Mouse (Mus musculus) gastrocnemius, postnatal 36 days (tissue): ENCODE measurements around the gene Pex11b. TPM values are rescaled to one million over a fixed set of nuclear protein-coding genes. Genes with fewer than 3 reads are reported as not detected.

ENCODE experiments used
- DNase-seq, 2 experiments: peaks; one replicate each; pipeline ENCODE4 v3.0.0; 2022
- intact Hi-C: fragments of 180-260 bp; cut with DNase I; formaldehyde crosslinking; loops from one replicate; pipeline ENCODE4 v1.15.1; 2025
- long read RNA-seq, 2 experiments: library from polyadenylated mRNA; stranded (forward); transcript quantifications; one replicate each; pipeline ENCODE4 v2.0.0; 2021
- total RNA-seq, 2 experiments: library from RNA; stranded (reverse); gene quantifications; 2 replicates each; pipeline ENCODE4 v1.2.3; 2021

Pex11b gene
- 10 to 100 TPM; 20.0 to 25.5 TPM for total RNA-seq
- long read RNA-seq, experiment 1, transcript Pex11b-206 (4 exons, 1,017 nt), result minor isoform, 5 of 44 reads
- long read RNA-seq, experiment 1, transcript Pex11b-202 (4 exons, 2,424 nt), result major isoform, 16 of 44 reads
- long read RNA-seq, experiment 1, transcript Pex11b-201 (5 exons, 1,122 nt), result minor isoform, 13 of 44 reads
- long read RNA-seq, experiment 1, partial matches to known transcripts, result 6 of 44 reads
- long read RNA-seq, experiment 1, other reads (novel, unspliced or antisense), result 2 of 44 reads
- long read RNA-seq, experiment 2, transcript Pex11b-201 (5 exons, 1,122 nt), result minor isoform, 16 of 65 reads
- long read RNA-seq, experiment 2, transcript Pex11b-202 (4 exons, 2,424 nt), result major isoform, 23 of 65 reads
- long read RNA-seq, experiment 2, partial matches to known transcripts, result 17 of 65 reads
- long read RNA-seq, experiment 2, other reads (novel, unspliced or antisense), result 6 of 65 reads

DNA sequence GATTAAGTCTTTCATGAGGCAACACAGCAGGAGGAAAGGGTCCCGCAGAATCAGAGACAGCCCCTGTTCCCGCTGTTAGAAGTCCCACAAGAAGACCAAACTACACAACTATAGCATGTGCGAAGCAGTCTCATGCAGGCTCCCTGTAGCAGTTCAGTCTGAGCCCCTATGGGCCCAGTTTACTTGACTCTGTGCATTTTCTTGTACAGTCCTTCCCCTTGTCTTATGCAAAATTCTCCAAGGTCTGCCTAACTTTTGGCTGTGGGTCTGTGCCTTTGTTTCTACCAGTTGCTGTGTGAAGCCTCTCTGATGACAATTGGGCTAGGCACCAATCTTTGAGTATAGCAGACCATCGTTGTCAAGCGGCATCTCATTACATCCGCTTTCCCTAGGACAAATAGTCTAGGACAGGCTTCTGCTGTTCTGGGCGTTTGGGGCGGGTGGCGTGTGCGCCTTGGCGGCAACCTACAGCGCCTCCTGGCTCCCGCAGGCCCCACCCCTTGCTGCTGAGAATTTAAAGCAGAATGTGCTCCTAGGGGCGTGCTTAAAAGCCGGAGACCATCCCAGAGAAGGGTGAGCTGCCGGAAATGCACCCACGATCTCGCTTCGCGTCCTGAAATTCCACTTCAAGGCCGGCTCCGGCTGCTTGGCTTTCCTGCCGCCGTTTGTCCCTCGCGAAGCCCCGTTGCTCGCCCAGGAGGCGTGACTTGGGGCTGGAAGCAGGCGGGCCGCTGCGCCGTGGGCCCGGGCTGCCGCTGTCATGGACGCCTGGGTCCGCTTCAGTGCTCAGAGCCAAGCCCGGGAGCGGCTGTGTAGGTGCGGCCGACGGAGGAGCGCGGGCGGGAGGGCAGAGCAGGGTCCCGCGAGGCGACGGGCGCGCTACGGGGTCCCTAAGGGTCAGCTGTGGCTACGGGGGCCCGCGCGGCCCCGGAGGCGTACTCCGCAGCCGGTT is at the start of gene Pex11b, which contains the start of gene Gm42957:
Gene Pex11b (plus strand): TSS at position 449 of the 952 bp plus-strand sequence.
Gene Gm42957 (plus strand): TSS at position 547 of the 952 bp plus-strand sequence.
- peak; percentile 81 to 84 for DNase-seq
- intact Hi-C loops, result loop anchor here (5.0 kb wide), 2 partner anchors 38 to 53 kb away; partner anchors contain the start of gene Ankrd34a

DNA sequence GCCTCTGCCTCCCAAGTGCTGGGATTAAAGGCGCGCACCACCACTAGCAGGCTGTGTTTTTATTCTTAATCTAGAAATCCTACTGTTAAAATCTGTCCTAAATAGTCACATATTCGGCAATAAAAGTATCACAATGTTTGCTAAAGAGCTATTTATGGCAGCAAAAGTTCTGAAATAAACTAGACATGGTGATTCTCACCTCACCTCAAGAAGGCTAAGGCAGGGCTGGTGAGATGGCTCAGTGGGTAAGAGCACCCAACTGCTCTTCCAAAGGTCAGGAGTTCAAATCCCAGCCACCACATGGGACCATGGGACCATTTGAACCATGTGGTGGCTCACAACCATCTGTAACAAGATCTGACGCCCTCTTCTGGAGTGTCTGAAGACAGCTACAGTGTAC is 44.5 kb upstream of the Pex11b start:
- intact Hi-C loops, result no loop called here

DNA sequence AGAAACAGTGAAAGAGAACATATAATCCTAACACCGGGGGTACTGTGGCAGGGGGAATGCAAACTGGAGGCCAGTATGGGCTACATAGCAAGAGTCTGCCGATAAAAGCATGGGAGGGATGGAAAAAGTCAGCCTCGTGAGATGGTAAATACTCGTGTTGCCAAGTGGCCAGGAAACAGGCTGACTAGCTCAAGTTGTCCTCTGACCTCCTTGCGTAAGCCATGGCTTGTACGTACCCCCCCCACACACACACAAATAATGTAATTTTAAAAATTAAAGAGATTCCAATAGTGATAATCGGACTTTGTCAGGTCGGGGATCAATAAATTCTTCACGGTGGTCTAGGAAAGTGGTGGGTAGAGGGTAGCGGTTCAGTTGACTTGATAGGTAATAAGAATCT is 41.8 kb upstream of the Pex11b start:
- intact Hi-C loops, result no loop called here
- DNase-seq, result no peak

More for the DNA sequence above, 44.5 kb upstream of the Pex11b start:
- no peak for DNase-seq

DNA sequence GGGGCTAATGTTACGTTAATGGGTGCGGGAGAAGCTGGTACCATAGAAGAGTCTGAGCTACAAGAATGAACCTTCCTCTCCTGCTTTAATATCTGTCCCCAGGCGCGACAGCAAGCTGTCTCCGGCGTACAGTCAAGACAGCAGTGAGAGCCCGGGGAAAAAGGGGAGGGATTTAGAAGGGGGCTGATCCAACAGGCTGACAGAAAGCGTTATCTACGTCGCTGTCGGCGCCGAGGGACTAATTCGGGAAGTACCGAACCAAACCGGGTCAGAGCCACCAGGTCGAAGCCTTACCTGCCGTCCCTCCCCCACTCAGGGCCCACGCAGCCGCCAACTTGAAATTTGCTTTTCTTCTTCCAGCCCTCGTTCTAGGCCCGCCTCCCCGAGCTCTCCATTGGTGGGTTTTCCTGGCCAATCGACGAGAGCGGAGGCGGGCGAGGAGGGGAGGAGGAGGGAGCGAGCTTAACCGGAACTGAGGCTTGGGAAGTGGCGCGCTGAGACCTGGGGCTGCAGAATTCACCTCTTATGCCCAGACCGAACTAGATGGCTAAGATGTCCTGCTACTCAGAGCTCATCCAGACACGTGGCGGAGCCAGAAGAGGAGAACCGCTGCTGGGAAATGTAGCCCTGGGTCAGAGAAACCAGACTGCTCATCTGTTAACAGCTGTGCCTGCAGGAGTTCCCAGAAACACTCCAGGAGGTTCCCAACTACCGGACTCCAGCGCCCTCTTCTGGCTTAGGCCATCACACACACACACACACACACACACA is 41.2 kb upstream of the Pex11b start, which contains the start of gene Polr3gl:
Gene Polr3gl (minus strand): TSS at position 392 of the 771 bp plus-strand sequence.
- DNase-seq, result peak; percentile 90 to 92
- intact Hi-C loops, result no loop called here

DNA sequence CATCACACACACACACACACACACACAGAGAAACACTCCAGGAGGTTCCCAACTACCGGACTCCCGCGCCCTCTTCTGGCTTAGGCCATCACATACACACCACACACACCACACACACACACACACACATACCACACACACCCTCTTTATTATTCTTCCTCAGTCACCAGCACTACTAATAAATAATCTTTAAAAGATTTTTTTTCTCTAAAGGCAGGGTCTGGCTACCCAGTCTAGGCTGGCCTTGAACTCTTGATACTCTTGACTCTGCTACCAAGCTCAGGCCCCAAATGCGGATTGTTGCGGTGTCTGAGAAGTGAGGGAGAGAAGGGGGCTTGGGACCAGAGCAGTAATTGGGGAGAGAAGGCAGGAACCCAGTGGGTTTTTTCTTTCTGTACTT is 40.3 kb upstream of the Pex11b start:
- no peak for DNase-seq
- intact Hi-C loops, result loop anchor here (5.0 kb wide), 1 partner anchor 42 kb away; the partner anchor contains the start of genes Gm42957 and Pex11b

DNA sequence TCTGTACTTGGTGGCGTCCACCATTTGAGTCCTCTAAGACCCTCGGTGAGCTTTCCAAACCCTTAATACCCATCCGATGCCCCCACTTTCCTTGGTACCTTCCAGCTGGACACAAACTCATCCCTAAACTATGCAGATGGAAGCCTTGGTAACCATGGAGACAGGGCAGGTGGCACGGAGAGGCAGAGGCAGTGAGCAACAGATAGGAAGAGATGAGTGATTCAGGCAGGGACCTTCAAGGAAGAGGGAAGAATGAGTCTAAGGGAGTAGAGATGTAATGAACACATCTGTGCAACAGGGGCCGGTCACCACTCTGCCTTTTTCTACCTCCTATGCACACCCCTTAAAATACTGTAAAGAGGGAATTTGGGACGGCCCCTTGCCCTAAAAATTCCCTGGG is 39.5 kb upstream of the Pex11b start:
- no peak for DNase-seq
- intact Hi-C loops, result loop anchor here (5.0 kb wide), 1 partner anchor 42 kb away; the partner anchor contains the start of genes Gm42957 and Pex11b

DNA sequence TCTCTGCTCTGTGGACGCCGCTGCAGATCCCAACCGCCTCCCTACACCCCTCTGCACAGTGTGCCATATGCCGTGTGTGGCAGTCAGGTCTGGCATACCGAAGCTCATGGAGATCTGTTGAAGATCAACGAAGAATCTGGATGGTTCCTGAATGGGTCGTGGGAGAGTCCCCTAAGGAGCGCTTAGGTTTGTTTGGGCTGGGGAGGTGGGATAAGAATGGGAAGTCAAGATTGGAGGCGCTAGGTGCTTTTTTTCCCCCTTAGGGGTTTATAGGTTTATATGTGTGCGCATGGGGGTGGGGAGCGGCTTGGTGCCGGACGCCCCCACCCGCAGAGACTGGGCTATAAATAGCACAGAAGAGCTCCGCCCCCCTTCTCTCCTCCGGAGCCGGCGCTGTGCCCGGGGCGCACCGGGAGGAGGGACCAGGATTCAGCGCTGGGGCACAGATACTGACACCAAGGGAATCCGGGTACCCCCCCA is 38.9 kb upstream of the Pex11b start, which contains the start of gene Ankrd34a:
Gene Ankrd34a (plus strand): TSS at position 409 of the 480 bp plus-strand sequence.
- DNase-seq, result peak in 1 of 2 experiments; percentile 43
- intact Hi-C loops, result loop anchor here (5.0 kb wide), 1 partner anchor 41 kb away; the partner anchor contains the start of genes Gm42957 and Pex11b

DNA sequence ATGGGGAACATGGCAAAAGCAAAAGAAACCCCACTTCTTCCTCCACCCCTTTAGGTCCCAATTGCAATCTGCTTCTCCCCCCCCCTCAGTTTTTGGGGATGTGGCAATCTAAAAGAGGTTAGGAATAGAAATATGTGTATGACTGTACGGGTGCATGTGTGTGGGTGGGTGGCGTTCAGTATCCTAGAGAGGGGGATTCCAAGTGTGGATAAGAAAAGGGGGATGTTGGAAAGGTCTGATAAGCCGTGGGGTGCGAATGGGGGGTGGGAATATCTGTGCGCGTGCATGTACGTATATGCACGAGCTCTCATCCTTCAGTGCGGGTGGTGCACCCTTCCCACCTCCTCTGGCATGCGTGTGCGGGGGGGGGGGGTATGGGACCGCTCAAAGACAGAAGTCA is 38.3 kb upstream of the Pex11b start:
- no peak for DNase-seq

DNA sequence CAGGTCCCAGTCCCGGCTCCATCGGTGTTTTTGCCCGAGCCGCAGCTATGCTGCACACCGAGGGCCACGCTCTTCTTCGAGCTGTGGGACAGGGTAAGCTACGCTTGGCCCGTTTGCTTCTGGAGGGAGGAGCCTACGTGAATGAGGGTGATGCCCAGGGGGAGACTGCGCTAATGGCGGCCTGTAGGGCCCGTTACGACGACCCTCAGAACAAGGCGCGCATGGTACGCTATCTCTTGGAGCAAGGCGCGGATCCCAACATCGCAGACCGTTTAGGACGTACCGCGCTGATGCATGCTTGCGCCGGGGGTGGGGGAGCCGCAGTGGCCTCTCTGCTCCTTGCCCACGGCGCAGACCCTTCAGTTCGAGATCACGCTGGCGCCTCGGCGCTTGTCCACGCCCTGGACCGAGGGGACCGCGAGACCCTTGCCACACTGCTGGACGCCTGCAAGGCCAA is 37.7 kb upstream of the Pex11b start:
- intact Hi-C loops, result loop anchor here (5.0 kb wide), 1 partner anchor 40 kb away; the partner anchor contains the start of genes Gm42957 and Pex11b
- DNase-seq, result no peak

More for the DNA sequence above, 38.3 kb upstream of the Pex11b start:
- intact Hi-C loops, result loop anchor here (5.0 kb wide), 1 partner anchor 40 kb away; the partner anchor contains the start of genes Gm42957 and Pex11b

DNA sequence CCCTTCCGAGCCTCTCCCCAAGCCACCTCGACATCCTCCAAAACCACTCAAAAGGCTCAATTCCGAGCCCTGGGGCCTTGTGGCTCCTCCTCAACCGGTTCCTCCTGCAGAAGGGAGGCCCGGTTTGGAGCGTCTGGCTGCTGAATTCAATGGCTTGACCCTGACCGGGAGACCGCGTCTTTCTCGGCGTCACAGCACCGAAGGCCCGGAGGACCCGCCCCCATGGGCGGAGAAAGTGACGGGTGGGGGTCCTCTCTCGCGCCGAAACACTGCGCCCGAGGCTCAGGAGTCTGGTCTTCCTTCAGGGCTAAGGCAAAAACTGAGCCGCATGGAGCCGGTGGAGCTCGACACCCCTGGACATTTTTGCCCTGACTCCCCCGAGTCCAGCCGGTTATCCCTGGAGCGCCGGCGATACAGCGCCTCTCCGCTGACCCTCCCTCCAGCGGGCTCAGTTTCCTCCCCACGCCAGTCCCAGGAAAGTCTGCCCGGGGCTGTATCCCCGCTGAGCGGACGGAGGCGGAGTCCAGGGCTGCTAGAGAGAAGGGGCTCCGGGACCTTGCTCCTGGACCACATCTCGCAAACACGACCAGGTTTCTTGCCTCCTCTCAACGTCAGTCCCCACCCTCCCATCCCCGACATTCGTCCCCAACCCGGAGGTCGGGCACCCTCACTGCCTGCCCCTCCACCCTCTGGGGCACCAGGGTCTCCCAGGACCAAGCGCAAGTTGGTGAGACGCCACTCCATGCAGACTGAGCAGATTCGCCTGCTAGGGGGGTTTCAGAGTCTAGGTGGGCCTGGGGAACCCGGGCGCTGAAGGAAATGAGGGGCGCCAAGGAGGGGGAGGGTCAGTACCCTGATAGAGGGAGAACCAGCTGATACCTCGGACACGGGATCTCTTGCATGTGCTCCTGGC is 36.8 kb upstream of the Pex11b start:
- intact Hi-C loops, result loop anchor here (5.0 kb wide), 1 partner anchor 39 kb away; the partner anchor contains the start of genes Gm42957 and Pex11b
- DNase-seq, result peak; percentile 64 to 66

DNA sequence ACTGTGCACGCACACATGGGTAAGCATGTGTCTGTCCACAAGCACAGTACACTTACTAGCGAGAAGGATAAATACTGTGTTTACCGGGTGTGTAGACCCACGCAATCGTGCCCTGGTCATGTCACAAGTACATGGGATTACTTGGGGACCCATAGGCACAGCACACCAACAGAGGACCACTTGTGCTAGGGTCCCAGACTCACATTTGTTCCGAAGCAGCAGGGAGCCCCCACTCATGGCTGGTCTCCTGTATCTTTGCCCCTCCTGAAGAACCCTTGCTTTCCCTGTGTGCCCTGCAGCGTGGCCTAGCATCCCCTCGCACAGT is 36.1 kb upstream of the Pex11b start:
- intact Hi-C loops, result loop anchor here (5.0 kb wide), 1 partner anchor 38 kb away; the partner anchor contains the start of genes Gm42957 and Pex11b
- DNase-seq, result no peak

DNA sequence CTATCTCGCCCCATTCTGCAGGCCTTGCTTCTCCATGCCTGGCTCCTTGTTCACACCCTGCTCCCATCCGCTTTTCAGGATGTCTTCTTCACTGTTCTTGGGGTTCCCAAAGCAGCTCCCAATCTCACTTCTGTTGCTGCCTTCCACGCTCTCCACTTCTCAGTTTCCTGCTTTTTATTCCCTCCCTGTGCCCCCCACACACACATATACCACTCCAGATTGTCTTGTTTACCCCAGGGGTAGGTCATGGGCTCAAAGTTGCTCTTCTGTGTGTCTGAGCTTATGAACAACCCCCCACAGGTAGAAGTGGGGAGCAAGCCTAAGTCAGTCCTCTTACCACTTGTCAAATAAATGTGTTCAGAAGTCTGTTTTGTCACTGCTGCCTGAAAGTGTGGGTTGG is 35.8 kb upstream of the Pex11b start:
- intact Hi-C loops, result loop anchor here (5.0 kb wide), 1 partner anchor 38 kb away; the partner anchor contains the start of genes Gm42957 and Pex11b

DNA sequence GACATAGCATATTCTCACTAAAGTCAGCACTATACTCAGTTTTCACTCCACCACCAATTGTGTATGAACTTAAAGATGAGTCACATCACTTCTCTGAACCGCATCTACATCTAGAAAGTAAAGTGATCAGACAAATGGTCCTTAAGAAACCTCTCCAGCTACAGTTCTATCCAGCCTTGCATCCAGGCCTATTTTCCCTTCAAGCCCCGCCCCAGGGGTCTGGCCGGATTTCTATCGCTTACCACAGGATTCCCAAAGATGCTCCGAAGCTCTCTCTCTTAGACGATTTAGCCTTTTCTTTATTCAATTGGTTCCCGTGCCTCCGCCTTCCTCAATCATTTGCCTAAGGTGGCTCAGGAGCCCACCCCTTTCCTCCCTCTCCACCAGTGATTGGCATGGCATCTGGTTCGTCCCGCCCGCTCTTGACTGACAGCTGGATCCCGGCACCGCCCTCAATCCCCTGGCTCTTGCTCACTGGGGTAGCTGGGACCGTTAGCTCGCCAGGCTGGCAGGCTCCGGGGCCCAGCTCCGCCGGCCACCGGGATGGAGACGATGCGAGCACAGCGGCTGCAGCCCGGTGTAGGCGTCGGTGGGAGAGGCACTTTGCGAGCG is 34.4 kb upstream of the Pex11b start, which contains the start of gene Lix1l:
Gene Lix1l (plus strand): TSS at position 511 of the 612 bp plus-strand sequence.
- DNase-seq, result peak; percentile 90 to 93
- intact Hi-C loops, result no loop called here

More for the DNA sequence above, 35.8 kb upstream of the Pex11b start:
- no peak for DNase-seq

DNA sequence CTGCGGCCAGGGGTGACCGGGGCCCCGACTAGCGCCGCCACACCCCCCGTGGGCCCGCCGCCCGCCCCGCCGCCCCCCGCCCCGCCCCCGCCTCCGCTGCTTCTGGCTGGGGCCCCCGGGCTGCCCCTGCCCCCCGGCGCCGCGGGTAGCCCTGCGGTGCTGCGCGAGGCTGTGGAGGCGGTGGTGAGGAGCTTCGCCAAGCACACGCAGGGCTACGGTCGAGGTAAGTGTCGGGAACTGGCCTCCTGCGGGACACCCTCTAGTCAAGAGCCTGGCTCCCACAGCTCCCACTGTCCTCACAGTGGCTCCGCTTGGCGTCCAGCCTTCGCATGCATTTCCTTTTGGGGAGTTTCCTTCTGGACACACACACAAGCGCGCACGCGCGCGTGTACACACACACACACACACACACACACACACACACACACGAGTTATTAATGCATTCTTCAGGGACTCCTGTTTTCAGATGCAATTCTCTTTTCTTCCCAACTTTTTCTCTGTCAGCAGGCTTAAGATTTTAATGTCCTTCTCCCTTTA is 33.9 kb upstream of the Pex11b start:
- DNase-seq, result peak; percentile 54 to 69
- intact Hi-C loops, result no loop called here

DNA sequence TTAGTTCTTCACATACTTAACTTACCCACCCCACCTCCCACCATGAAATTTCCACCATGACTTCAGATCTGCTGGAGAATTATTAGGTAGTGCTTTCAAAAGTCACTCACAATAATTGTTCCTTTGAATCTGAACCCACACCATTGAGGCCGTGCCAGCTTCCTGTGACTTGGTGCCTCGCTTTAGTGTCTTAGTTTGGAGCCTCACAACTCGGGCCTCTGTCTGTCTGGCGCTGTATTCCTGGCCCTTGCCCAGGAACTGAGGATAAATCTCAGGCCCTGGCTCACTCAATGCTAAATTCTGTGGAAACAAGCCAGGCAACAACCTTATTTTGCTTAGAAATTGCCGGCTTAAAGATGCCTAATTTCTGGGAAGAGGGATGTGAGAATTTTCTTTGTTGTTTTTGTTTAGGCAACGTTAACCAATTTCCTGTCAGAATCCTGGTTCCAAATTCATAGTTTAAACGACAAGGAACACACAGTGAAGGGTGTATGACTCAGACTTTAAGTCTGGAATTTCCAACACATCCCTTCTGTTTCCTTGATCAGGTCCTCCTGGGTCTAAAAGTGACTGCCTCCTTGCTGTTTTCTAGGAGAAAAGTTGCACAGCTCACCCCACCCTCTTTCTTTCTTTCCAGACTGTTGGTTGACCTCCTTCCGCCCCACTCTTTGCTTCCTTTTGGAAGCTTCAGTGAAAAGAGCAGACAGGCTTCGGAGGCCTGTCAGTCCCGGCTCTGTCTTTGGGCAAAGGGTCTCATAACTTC is 33.1 kb upstream of the Pex11b start:
- intact Hi-C loops, result no loop called here
- no peak for DNase-seq

DNA sequence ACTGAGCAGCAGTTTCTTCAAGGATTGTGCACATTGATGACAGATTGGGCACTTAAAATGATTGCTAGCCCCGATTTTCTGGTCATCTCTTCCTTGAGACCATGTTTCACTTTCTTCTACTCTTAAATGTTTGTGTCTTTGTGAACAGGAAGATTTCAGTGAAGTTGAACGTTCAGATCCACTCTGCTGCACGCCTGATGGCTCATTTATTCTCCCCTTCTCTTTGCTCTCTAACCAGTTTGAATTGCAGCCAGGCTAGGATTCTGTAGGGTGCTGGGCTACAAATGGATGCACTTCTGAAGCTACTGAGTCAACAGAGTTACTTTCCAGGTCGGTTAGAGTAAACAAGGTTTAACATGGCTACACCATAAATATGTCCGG is 32.5 kb upstream of the Pex11b start:
- intact Hi-C loops, result no loop called here
- DNase-seq, result no peak
